Mouse (Mus musculus) heart, embryonic 15.5 days (tissue): Measurements from ENCODE around the gene Spen. TPM values are rescaled to one million over a fixed set of nuclear protein-coding genes. Genes with fewer than 3 reads are reported as not detected.

Experiments
- ATAC-seq: fragments of 200-750 bp; cut with Nextera tagmentation; replicated peaks from 2 replicates; pipeline ENCODE4 v1.8.0; 2017; ENCODE audit warnings: low read depth, moderate TSS enrichment; ENCODE audit not compliant: insufficient number of reproducible peaks, insufficient read depth, low FRiP score
- H3K27ac ChIP-seq: fragments of 300-500 bp; sonication (generic); 2 replicates; pipeline ENCODE4 v1.5.1; 2015; ENCODE audit warnings: mild to moderate bottlenecking, inconsistent platforms
- H3K27me3 ChIP-seq: fragments of 300-500 bp; sonication (generic); 2 replicates; pipeline ENCODE4 v1.6.1; 2015; ENCODE audit warnings: inconsistent platforms
- H3K36me3 ChIP-seq: fragments of 300-500 bp; sonication (generic); 2 replicates; pipeline ENCODE4 v1.6.1; 2015; ENCODE audit warnings: mild to moderate bottlenecking, inconsistent platforms
- H3K4me1 ChIP-seq: fragments of 300-500 bp; sonication (generic); replicated peaks from 2 replicates; pipeline ENCODE4 v1.6.1; 2015; ENCODE audit warnings: inconsistent platforms
- H3K4me2 ChIP-seq: fragments of 300-500 bp; sonication (generic); 2 replicates; pipeline ENCODE4 v1.6.1; 2015; ENCODE audit warnings: inconsistent platforms, mild to moderate bottlenecking, moderate library complexity
- H3K4me3 ChIP-seq: fragments of 300-500 bp; sonication (generic); 2 replicates; pipeline ENCODE4 v1.5.1; 2015; ENCODE audit warnings: mild to moderate bottlenecking, inconsistent platforms
- H3K9ac ChIP-seq: fragments of 300-500 bp; sonication (generic); 2 replicates; pipeline ENCODE4 v1.6.1; 2015; ENCODE audit warnings: mild to moderate bottlenecking, inconsistent platforms
- H3K9me3 ChIP-seq: fragments of 300-500 bp; sonication (generic); replicated peaks from 2 replicates; pipeline ENCODE4 v1.6.1; 2016; ENCODE audit warnings: inconsistent platforms
- WGBS: fragments of 180-500 bp; shearing (Covaris S2); methylation state at CpG from one replicate; pipeline ENCODE4 v1.1.7; 2015; ENCODE audit warnings: mixed read lengths; 5-methylcytosine and 5-hydroxymethylcytosine counted together
- polyA plus RNA-seq: library from polyadenylated mRNA; unstranded; fragments of >200 nt; fragmentation: Nextera tagmentation; extraction: Ambion mirVana; gene quantifications from 2 replicates; pipeline ENCODE4 v1.2.1, GENCODE M21; 2015

Gene Spen
- polyA plus RNA-seq, 1 experiment from 2014 or later: 6.3 TPM

DNA sequence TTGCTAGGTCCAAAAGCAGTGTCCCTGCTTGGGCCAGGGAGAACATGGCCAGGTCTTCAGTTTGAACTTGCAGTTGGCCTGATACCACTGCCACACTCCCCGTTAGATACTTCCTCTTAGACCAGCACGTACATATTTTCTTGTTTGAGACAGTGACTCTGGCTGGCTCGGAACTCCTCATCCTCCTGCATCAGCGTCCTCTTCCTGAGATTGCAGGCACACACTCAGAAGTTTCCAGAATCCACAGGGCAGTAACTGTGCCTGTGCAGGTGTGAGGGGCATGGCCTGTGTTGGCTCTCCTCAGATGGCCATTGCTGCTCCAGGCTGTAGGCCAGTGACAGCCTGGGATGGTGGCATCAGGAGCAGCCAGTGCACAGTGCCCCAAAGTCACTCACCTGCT is 77.9 kb downstream of the Spen start:
- no peak overlapping the region for H3K27ac ChIP-seq
- peaks cover 18% of the 10 kb centered on the region for H3K4me1 ChIP-seq
- ATAC-seq: no peak
- H3K4me3 ChIP-seq: no peak overlapping the region
- H3K9ac ChIP-seq: no peak overlapping the region
- peaks cover 38% of the 10 kb centered on the region for H3K36me3 ChIP-seq
- no peak overlapping the region for H3K4me2 ChIP-seq
- 85% methylated on average over 4 of the region's 4 CpGs for WGBS
- no peaks in the 10 kb centered on the region for H3K9me3 ChIP-seq
- H3K27me3 ChIP-seq: no peaks in the 10 kb centered on the region

DNA sequence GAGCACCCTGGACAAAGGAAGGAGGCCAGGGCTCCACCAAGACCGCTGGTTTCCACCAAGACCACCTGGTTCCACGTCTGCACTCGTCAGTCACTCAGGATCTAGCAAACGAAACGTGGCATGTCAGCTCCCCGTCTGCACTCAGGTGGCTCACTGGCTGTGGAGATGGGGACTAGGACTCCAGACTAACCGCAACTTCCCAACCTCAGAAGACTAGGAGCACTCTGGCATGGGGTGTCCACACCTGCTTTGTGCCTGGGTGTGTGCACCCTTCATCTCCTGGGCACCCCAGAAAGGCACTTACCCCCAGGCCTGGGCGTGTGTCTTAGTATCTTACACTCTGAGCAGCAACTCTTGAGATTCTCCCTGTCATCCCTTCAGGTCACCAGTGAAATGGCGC is 78.6 kb downstream of the Spen start:
- Histone ChIP-seq H3K27ac (no peak overlapping the region), H3K9ac (no peak overlapping the region), H3K4me2 (no peak overlapping the region), H3K4me3 (no peak overlapping the region), H3K9me3 (no peaks in the 10 kb centered on the region), H3K36me3 (peaks cover 31% of the 10 kb centered on the region), H3K27me3 (no peaks in the 10 kb centered on the region), H3K4me1 (peaks cover 18% of the 10 kb centered on the region)
- no peak for ATAC-seq
- WGBS: 85% methylated on average over 9 of the region's 9 CpGs

DNA sequence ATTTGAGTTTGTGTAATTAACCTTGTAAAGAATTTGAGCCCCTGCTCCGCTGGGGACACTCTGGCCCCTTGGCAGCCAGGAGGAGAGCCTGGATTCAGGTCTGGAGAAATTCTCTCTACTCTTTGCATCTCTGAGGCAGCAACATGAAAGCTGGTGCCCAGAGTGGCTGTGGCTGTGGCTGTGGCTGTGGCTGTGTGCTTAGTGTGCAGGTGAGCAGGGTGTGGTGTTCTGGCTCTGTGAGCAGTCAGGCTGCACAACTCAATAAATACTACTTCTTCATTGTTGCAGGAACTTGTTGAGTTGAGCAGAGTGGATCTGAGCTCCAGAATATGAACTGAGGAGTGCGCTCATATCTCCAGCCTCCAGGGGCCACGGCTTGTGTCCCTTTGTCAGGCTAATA is 79.5 kb downstream of the Spen start:
- WGBS: 76% methylated on average over 3 of the region's 3 CpGs
- peaks cover 22% of the 10 kb centered on the region for H3K4me1 ChIP-seq
- peaks cover 22% of the 10 kb centered on the region for H3K36me3 ChIP-seq
- ATAC-seq: no peak
- H3K4me3 ChIP-seq: no peak overlapping the region
- H3K9me3 ChIP-seq: no peaks in the 10 kb centered on the region
- H3K27me3 ChIP-seq: no peaks in the 10 kb centered on the region
- H3K9ac ChIP-seq: no peak overlapping the region
- H3K27ac ChIP-seq: 0 out of 2 replicates have a peak overlapping the region, but pooled peaks have one; percentile 35
- H3K4me2 ChIP-seq: no peak overlapping the region

DNA sequence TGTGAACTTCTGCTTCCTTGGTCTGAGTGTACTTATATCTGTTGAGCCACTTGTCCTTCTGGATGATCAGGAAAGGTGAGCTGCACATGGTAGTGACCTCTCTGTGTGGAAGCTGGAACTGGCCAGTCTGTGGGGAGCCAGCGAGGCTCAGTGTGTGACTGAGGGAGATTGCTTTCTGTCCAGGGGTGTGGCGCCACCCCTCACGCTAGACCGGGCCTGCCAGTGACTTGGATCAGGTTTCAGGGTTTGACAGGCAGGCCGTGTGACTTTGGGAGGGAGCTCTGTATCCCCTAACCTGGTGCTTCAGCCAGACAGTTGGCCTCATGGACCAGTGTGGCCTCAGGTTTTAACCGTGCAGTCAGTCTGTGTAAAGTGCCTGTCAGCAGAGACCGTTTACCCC is 80.2 kb downstream of the Spen start:
- Histone ChIP-seq H3K9me3 (no peaks in the 10 kb centered on the region), H3K4me1 (peaks cover 22% of the 10 kb centered on the region), H3K27me3 (no peaks in the 10 kb centered on the region), H3K9ac (0 out of 2 replicates have a peak overlapping the region, but pooled peaks have one; percentile 27), H3K4me2 (no peak overlapping the region), H3K27ac (peak overlapping the region; percentile 35; the same call in 1 of the 2 replicates), H3K36me3 (peaks cover 16% of the 10 kb centered on the region; the same call in 1 of the 2 replicates), H3K4me3 (no peak overlapping the region)
- WGBS: 23% methylated on average over 7 of the region's 7 CpGs
- ATAC-seq: peak; percentile 66

DNA sequence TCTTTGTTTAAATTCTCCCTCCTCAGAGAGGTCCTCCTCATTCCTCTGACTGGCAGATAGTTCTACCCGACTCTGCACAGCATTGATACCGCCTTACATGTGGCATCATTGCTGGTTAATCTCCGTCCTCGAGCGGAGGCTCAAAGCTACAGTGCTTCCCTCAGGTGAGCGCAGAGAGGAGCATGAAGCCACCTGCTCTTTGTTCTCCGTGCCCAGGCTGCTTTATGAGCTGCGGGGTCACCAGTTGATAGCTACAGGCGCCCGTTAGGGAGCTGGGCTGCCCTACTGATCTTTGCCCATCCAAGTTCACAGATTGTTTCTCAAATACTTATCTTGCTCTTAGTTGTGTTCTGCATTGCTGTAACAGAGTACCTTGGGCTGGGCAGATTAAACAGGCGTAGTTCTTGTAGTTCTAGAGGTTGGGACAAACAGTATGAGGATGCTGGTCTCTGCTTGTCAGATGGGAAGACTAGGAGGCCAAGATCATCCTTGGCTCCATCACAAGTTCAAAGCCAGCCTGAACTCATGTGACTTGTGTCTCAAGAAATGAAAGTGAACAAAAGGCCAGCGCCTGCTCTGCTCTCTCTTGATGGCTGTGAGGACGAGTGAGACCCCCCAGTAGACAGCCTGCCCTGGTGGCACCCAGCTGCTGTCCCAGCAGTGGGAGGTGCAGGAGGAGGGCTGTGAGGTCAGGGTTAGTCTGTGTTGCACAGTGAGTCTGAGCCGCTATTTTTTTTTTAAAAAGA is 82.0 kb downstream of the Spen start:
- H3K27me3 ChIP-seq: no peaks in the 10 kb centered on the region
- H3K9me3 ChIP-seq: no peaks in the 10 kb centered on the region
- WGBS: 92% methylated on average over 14 of the region's 14 CpGs
- H3K4me3 ChIP-seq: no peak overlapping the region
- H3K4me1 ChIP-seq: peaks cover 22% of the 10 kb centered on the region
- no peak overlapping the region for H3K4me2 ChIP-seq
- 0 out of 2 replicates have a peak, but pooled peaks cover 5% of the 10 kb centered on the region for H3K36me3 ChIP-seq
- H3K27ac ChIP-seq: no peak overlapping the region
- no peak overlapping the region for H3K9ac ChIP-seq
- no peak for ATAC-seq

- Histone ChIP-seq H3K4me3 (no peak overlapping the region), H3K4me2 (no peak overlapping the region), H3K9me3 (no peaks in the 10 kb centered on the region), H3K27me3 (no peaks in the 10 kb centered on the region), H3K36me3 (0 out of 2 replicates have a peak, but pooled peaks cover 5% of the 10 kb centered on the region), H3K4me1 (peaks cover 19% of the 10 kb centered on the region), H3K9ac (no peak overlapping the region), H3K27ac (no peak overlapping the region)
- ATAC-seq: no peak
- 79% methylated on average over 4 of the region's 4 CpGs for WGBS
Observed at GRCm38 (mm10) chr4:141455526-141455925, 82.9 kb downstream of the Spen start.

GRCm38 (mm10) chr4:141454581-141455350 is 83.6 kb downstream of the Spen start:
- 63% methylated on average over 14 of the region's 14 CpGs for WGBS
- Histone ChIP-seq H3K4me1 (peaks cover 19% of the 10 kb centered on the region), H3K27ac (peak overlapping the region; percentile 5; the same call in 1 of the 2 replicates), H3K9me3 (no peaks in the 10 kb centered on the region), H3K9ac (no peak overlapping the region), H3K4me2 (no peak overlapping the region), H3K36me3 (0 out of 2 replicates have a peak, but pooled peaks cover 5% of the 10 kb centered on the region), H3K27me3 (no peaks in the 10 kb centered on the region), H3K4me3 (no peak overlapping the region)
- no peak for ATAC-seq

DNA sequence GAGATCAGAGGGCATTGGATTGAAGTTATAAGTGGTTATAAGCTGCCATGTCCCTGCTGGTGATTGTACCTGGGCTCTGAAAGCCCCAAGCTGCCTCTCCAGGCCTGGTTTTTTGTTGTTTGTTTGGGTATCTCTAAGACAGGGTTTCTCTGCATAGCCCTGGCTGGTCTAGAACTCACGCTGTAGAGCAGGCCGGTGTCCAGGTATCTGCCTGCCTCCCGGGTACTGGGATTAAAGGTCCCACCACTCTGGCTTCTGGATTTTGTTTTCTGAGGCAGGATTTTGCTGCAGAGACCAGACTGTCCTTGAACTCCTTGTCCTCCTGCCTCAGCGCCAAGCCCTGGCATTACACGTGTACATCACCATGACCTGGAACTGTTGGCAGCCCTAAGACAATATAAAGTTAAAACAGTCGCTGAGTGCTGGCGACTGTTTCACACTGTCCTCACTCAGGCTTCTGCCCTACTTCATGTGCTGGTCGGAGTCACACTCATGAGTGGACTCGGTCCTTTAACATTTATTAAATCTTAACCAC is 86.4 kb downstream of the Spen start:
- 86% methylated on average over 9 of the region's 9 CpGs for WGBS
- H3K36me3 ChIP-seq: peaks cover 14% of the 10 kb centered on the region; the same call in 1 of the 2 replicates

GRCm38 (mm10) chr4:141451251-141451650 is 87.1 kb downstream of the Spen start:
- H3K9me3 ChIP-seq: no peaks in the 10 kb centered on the region
- peaks cover 14% of the 10 kb centered on the region; the same call in 1 of the 2 replicates for H3K36me3 ChIP-seq
- ATAC-seq: no peak
- no peak overlapping the region for H3K9ac ChIP-seq
- peaks cover 5% of the 10 kb centered on the region for H3K4me1 ChIP-seq
- no peaks in the 10 kb centered on the region for H3K27me3 ChIP-seq
- no peak overlapping the region for H3K4me3 ChIP-seq
- no peak overlapping the region for H3K27ac ChIP-seq
- no peak overlapping the region for H3K4me2 ChIP-seq
- WGBS: 85% methylated on average over 2 of the region's 2 CpGs

More for the DNA sequence above, 86.4 kb downstream of the Spen start:
- no peak for ATAC-seq
- Histone ChIP-seq H3K9me3 (no peaks in the 10 kb centered on the region), H3K27ac (no peak overlapping the region), H3K4me1 (0 out of 2 replicates have a peak, but pooled peaks cover 4% of the 10 kb centered on the region), H3K4me2 (no peak overlapping the region), H3K9ac (no peak overlapping the region), H3K4me3 (no peak overlapping the region), H3K27me3 (no peaks in the 10 kb centered on the region)

DNA sequence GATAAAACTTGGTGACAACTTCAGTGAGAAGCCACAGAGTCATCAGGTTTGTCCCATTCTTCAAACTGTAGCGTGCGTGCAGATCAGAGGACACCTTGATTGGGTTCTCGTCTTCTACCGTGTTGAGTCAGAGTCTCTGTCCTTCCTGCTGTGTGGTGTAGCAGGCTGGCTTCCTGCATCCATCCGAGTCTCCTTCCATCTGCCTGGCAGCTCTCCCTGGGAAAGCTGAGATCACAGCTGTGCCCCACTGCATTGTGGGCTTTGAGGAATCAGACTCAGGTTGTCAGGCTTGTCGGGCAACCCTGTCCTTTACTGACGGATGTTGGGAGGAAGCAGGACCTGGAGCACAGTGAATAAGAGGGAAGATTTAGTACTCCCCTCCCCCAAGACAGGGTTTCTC is 92.2 kb downstream of the Spen start:
- 64% methylated on average over 7 of the region's 7 CpGs for WGBS
- no peak for ATAC-seq
- 0 out of 2 replicates have a peak overlapping the region, but pooled peaks have one; percentile 88 for H3K4me2 ChIP-seq

DNA sequence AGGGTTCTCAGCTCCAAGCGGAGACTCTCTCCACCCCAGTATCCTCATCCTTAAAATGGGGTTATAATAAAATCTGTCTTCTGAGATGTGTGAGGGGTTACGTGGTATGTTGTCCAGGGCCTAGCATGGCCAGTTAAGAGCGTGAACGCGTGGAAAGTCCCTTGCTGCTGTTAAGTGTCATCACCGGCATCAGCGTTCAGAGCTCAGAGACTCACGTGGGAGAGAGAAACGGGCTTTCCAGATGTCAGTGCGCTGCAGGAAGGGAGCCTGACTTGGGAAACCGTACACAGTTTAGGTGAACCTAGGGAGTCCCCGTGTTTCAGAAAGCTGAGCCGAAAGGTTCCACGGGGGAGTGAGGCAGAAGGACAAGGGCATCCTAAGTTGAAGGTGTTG is 93.1 kb downstream of the Spen start:
- Histone ChIP-seq H3K4me1 (peaks cover 21% of the 10 kb centered on the region), H3K36me3 (peaks cover 9% of the 10 kb centered on the region; the same call in 1 of the 2 replicates), H3K27ac (0 out of 2 replicates have a peak overlapping the region, but pooled peaks have one; percentile 76), H3K4me2 (peak overlapping the region; percentile 88), H3K27me3 (no peaks in the 10 kb centered on the region), H3K9me3 (no peaks in the 10 kb centered on the region), H3K9ac (peak overlapping the region; percentile 92), H3K4me3 (peak overlapping the region; percentile 90)
- no peak for ATAC-seq
- 12% methylated on average over 14 of the region's 14 CpGs for WGBS

More for the DNA sequence above, 92.2 kb downstream of the Spen start:
- no peak overlapping the region for H3K27ac ChIP-seq
- H3K9ac ChIP-seq: no peak overlapping the region
- peaks cover 9% of the 10 kb centered on the region; the same call in 1 of the 2 replicates for H3K36me3 ChIP-seq
- peaks cover 21% of the 10 kb centered on the region for H3K4me1 ChIP-seq
- H3K27me3 ChIP-seq: no peaks in the 10 kb centered on the region
- H3K9me3 ChIP-seq: no peaks in the 10 kb centered on the region
- H3K4me3 ChIP-seq: no peak overlapping the region
